Mouse (Mus musculus): ENCODE data around the gene Timm10. TPM values are rescaled to one million over a fixed set of nuclear protein-coding genes. Genes with fewer than 3 reads are reported as not detected.
A peak's percentile ranks its signal among the peaks of the same experiment; 100 is the strongest.

The Timm10 gene
- polyA plus RNA-seq, 1 experiment from 2014 or later, result 83.3 TPM

DNA sequence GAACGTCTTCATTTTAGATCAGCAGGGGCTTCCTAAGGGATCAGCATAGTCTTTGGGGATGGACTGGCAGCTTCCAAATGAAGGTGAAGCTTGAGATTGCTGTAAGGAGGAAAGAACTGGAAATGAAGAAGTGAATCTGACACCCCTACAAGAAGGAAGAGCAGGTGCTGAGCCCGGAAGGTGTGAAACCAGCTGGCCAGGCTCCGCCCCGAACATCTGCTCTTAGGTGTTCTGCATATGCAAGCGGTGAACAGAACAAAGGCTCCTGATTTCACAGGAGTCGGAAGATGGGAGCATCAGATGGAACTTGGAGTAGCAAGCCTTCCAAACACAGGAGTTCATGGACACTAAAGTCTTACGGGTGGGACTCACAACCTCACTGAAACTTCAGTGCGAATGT lies 10.3 kb downstream of the Timm10 start:
- Histone ChIP-seq H3K4me1 (replicated peaks; ENCODE audit: control insufficient read depth, insufficient read depth, low read length) (peaks cover 8% of the 10 kb centered on the region; the same call in 1 of the 2 replicates), H3K9ac (no peak overlapping the region), H3K27ac (no peak overlapping the region), H3K36me3 (replicated peaks; ENCODE audit: control insufficient read depth, insufficient read depth) (no peaks in the 10 kb centered on the region), H3K9me3 (ENCODE audit: control insufficient read depth, low read length) (no peaks in the 10 kb centered on the region), H3K4me3 (replicated peaks; ENCODE audit: low read length) (no peak overlapping the region), H3K27me3 (ENCODE audit: control insufficient read depth, insufficient read depth, low read length) (peaks cover 46% of the 10 kb centered on the region), H3K4me2 (replicated peaks) (no peak overlapping the region)
- ATAC-seq (ENCODE audit: low FRiP score) (no peak), DNase-seq (ENCODE audit: low spot score) (no peak)
- 74% methylated on average over 8 of the region's 8 CpGs for WGBS

DNA sequence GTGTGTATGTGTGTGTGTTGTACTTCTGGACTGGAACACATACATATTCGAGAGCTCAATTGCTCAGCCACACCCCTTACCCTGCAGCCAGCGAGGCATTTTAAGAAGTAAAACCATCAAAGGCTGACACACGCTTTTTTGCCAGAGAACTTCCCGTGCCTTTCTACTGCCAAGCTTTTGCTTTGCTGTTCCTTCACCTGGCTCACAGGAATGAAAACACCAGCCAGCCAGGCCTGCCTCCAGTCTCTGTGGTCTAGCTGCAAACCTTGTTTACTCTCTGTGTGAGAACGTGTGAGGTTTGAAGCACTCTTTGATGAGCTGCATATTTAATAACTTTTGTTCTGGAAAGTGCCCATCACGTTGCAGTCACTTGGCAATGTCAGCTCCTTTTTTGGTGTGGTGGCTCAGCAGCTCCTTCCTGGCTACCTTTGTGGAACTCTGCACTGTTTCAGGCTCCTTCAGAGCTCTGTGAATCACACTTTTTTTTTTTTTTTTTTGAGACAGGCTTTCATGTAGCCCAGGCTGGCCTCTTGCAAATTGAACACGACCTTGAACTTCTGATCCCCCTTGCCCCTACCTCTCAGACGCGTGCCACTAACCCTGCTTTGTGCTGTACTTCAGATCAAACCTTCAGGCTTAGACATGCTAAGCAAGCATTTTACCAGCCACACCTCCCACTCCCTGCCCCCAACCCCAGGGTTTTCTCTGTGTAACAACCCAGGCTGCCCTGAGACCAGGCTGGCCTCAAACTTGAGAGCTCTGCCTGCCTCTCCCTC lies 11.2 kb downstream of the Timm10 start:
- H3K4me2 ChIP-seq (replicated peaks), result no peak overlapping the region
- no peak overlapping the region for H3K27ac ChIP-seq
- no peak overlapping the region for H3K9ac ChIP-seq
- WGBS, result 35% methylated on average over 9 of the region's 9 CpGs
- no peaks in the 10 kb centered on the region for H3K36me3 ChIP-seq (replicated peaks; ENCODE audit: control insufficient read depth, insufficient read depth)
- H3K4me1 ChIP-seq (replicated peaks; ENCODE audit: control insufficient read depth, insufficient read depth, low read length), result peaks cover 8% of the 10 kb centered on the region; the same call in 1 of the 2 replicates
- H3K4me3 ChIP-seq (replicated peaks; ENCODE audit: low read length), result no peak overlapping the region
- no peaks in the 10 kb centered on the region for H3K9me3 ChIP-seq (ENCODE audit: control insufficient read depth, low read length)
- no peak for ATAC-seq (ENCODE audit: low FRiP score)
- no peak for DNase-seq (ENCODE audit: low spot score)
- H3K27me3 ChIP-seq (ENCODE audit: control insufficient read depth, insufficient read depth, low read length), result peaks cover 46% of the 10 kb centered on the region

- Histone ChIP-seq H3K9ac (peak within 1 kb of the TSS; percentile 41), H3K27me3 (ENCODE audit: control insufficient read depth, insufficient read depth, low read length) (peaks cover 46% of the 10 kb centered on the region), H3K9me3 (ENCODE audit: control insufficient read depth, low read length) (no peaks in the 10 kb centered on the region), H3K4me2 (replicated peaks) (peak within 1 kb of the TSS; percentile 93), H3K4me1 (replicated peaks; ENCODE audit: control insufficient read depth, insufficient read depth, low read length) (peaks cover 8% of the 10 kb centered on the region; the same call in 1 of the 2 replicates), H3K27ac (no peak within 1 kb of the TSS), H3K36me3 (replicated peaks; ENCODE audit: control insufficient read depth, insufficient read depth) (no peaks in the 10 kb centered on the region), H3K4me3 (replicated peaks; ENCODE audit: low read length) (peak within 1 kb of the TSS; percentile 44)
- 15% methylated on average over 10 of the region's 10 CpGs for WGBS
- ATAC-seq (ENCODE audit: low FRiP score) (no peak), DNase-seq (ENCODE audit: low spot score) (no peak)
Observed at GRCm38 (mm10) chr2:84838593-84838949, 11.8 kb downstream of the Timm10 start, which contains the start of gene Slc43a1. Slc43a1 (plus strand) TSS chr2:84838850.

- no peak for DNase-seq (ENCODE audit: low spot score)
- H3K4me2 ChIP-seq (replicated peaks), result peak overlapping the region; percentile 93
- H3K36me3 ChIP-seq (replicated peaks; ENCODE audit: control insufficient read depth, insufficient read depth), result no peaks in the 10 kb centered on the region
- H3K9ac ChIP-seq, result peak overlapping the region; percentile 41
- H3K9me3 ChIP-seq (ENCODE audit: control insufficient read depth, low read length), result no peaks in the 10 kb centered on the region
- H3K27me3 ChIP-seq (ENCODE audit: control insufficient read depth, insufficient read depth, low read length), result peaks cover 46% of the 10 kb centered on the region
- H3K4me1 ChIP-seq (replicated peaks; ENCODE audit: control insufficient read depth, insufficient read depth, low read length), result peaks cover 8% of the 10 kb centered on the region; the same call in 1 of the 2 replicates
- H3K4me3 ChIP-seq (replicated peaks; ENCODE audit: low read length), result peak overlapping the region; percentile 44
- peak; percentile 19; the same call in 1 of the 2 replicates for ATAC-seq (ENCODE audit: low FRiP score)
- under 1% methylated on average over 47 of the region's 47 CpGs for WGBS
- no peak overlapping the region for H3K27ac ChIP-seq
Observed at GRCm38 (mm10) chr2:84838993-84839980, 12.5 kb downstream of the Timm10 start.

DNA sequence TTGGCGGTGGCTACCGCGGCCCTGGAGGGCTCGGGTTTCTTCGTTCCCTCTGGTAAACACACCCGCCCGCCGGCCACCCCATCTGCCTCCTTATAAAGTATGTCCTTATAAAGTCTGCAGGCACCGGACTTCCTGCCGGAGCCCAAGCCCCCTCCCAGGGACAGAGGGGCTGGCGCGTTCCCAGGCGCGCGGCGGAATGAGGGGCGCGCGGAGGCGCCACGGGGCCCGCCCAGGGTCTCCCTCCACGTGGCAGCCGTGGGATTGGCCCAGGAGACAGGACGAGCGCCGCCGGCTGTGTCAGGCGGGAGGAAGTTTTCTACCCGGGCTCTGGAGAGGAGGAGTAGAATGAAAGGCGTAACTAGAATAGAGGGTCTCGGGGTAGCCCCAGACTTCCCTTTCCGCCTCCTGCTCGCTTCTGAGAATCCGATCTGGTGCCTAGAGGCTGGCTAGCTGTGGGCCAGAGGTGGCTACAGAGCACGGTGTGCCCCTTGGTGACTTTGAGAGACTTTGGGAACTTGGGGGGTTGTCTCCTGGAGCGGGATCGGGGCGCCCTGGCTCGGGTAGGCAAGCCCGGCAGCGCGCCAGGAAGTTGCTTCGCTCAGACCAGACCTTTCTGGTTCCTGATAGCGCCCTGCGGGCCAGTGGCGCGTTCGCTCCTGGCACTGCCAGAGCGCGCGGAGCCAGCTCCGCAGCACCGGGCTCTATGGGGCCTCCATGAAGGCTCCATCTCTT lies 13.4 kb downstream of the Timm10 start:
- Histone ChIP-seq H3K27ac (no peak overlapping the region), H3K27me3 (ENCODE audit: control insufficient read depth, insufficient read depth, low read length) (peaks cover 46% of the 10 kb centered on the region)
- ATAC-seq (ENCODE audit: low FRiP score), result peak; percentile 80

DNA sequence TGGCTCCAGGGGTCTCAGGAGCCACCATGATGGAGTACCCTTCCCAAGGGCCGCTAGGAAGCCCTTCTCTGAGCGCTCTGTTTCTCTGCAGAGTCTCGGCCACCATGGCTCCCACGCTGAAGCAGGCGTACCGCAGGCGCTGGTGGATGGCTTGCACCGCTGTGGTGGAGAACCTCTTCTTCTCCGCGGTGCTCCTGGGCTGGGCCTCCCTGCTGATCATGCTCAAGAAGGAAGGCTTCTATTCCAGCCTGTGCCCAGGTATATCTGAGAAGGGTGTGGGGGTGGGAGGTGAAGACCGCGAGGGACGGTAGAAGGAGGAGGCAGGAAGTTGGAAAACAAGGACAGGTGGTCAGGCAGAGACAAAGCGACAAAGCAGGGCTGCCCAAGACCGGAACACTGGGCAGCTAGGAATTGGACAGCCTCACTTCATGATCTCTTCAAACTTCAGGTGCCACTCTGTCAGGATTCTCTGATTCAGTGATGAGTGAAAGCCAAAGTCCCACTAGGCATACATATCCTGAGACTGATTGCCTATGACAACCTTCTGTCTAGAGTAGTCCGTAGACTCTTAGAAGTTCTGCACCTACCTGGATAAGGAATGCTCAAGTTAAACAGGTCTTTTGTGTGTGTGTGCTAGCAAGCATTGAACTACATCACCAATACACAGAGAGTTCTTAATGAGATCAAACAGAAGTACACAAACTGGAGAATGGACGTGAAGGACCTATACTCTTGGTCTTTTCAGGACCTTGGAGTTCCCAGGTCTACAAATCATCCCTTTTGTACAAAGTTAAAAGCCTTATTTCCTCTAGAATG lies 14.2 kb downstream of the Timm10 start:
- ATAC-seq (ENCODE audit: low FRiP score), result peak; percentile 15; the same call in 1 of the 2 replicates
- H3K36me3 ChIP-seq (replicated peaks; ENCODE audit: control insufficient read depth, insufficient read depth), result no peaks in the 10 kb centered on the region
- peaks cover 8% of the 10 kb centered on the region; the same call in 1 of the 2 replicates for H3K4me1 ChIP-seq (replicated peaks; ENCODE audit: control insufficient read depth, insufficient read depth, low read length)
- DNase-seq (ENCODE audit: low spot score), result no peak
- no peak overlapping the region for H3K27ac ChIP-seq
- H3K9ac ChIP-seq, result peak overlapping the region; percentile 41
- no peaks in the 10 kb centered on the region for H3K9me3 ChIP-seq (ENCODE audit: control insufficient read depth, low read length)
- H3K4me3 ChIP-seq (replicated peaks; ENCODE audit: low read length), result peak overlapping the region; percentile 44
- 10% methylated on average over 17 of the region's 17 CpGs for WGBS
- H3K4me2 ChIP-seq (replicated peaks), result peak overlapping the region; percentile 93
- peaks cover 46% of the 10 kb centered on the region for H3K27me3 ChIP-seq (ENCODE audit: control insufficient read depth, insufficient read depth, low read length)

More for the DNA sequence above, 13.4 kb downstream of the Timm10 start:
- peaks cover 8% of the 10 kb centered on the region; the same call in 1 of the 2 replicates for H3K4me1 ChIP-seq (replicated peaks; ENCODE audit: control insufficient read depth, insufficient read depth, low read length)
- no peaks in the 10 kb centered on the region for H3K9me3 ChIP-seq (ENCODE audit: control insufficient read depth, low read length)
- H3K36me3 ChIP-seq (replicated peaks; ENCODE audit: control insufficient read depth, insufficient read depth), result no peaks in the 10 kb centered on the region
- H3K9ac ChIP-seq, result peak overlapping the region; percentile 41
- peak; percentile 56 for DNase-seq (ENCODE audit: low spot score)
- WGBS, result under 1% methylated on average over 54 of the region's 54 CpGs
- peak overlapping the region; percentile 93 for H3K4me2 ChIP-seq (replicated peaks)
- peak overlapping the region; percentile 44 for H3K4me3 ChIP-seq (replicated peaks; ENCODE audit: low read length)

DNA sequence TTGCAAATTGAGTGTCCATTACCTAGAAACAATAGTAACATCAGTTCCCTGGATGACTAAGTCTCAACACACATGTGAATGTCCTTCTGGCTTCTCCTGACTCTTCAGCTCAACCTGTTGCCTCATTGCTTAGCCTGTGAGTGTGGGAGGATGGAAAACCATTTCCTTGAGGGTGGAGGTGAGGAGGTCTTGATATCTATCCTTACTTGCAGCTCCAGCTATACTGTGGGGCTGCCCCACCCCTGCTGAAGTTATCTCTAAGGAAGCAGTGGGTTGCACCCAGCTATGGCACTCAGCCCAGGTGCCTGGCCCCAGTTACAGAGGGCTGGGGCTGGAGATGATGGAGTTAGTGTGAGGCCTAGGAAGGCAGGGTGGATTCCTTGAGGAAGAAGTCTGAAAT lies 15.1 kb downstream of the Timm10 start:
- Histone ChIP-seq H3K9me3 (ENCODE audit: control insufficient read depth, low read length) (no peaks in the 10 kb centered on the region), H3K9ac (no peak overlapping the region), H3K36me3 (replicated peaks; ENCODE audit: control insufficient read depth, insufficient read depth) (no peaks in the 10 kb centered on the region), H3K4me2 (replicated peaks) (no peak overlapping the region), H3K27me3 (ENCODE audit: control insufficient read depth, insufficient read depth, low read length) (peaks cover 46% of the 10 kb centered on the region), H3K4me3 (replicated peaks; ENCODE audit: low read length) (no peak overlapping the region), H3K27ac (no peak overlapping the region), H3K4me1 (replicated peaks; ENCODE audit: control insufficient read depth, insufficient read depth, low read length) (peaks cover 8% of the 10 kb centered on the region; the same call in 1 of the 2 replicates)
- ATAC-seq (ENCODE audit: low FRiP score) (no peak), DNase-seq (ENCODE audit: low spot score) (no peak)

- Histone ChIP-seq H3K27ac (no peak overlapping the region), H3K36me3 (replicated peaks; ENCODE audit: control insufficient read depth, insufficient read depth) (no peaks in the 10 kb centered on the region), H3K27me3 (ENCODE audit: control insufficient read depth, insufficient read depth, low read length) (peaks cover 30% of the 10 kb centered on the region), H3K4me2 (replicated peaks) (no peak overlapping the region), H3K9me3 (ENCODE audit: control insufficient read depth, low read length) (no peaks in the 10 kb centered on the region), H3K4me3 (replicated peaks; ENCODE audit: low read length) (no peak overlapping the region), H3K9ac (no peak overlapping the region), H3K4me1 (replicated peaks; ENCODE audit: control insufficient read depth, insufficient read depth, low read length) (peaks cover 8% of the 10 kb centered on the region; the same call in 1 of the 2 replicates)
- 81% methylated on average over 6 of the region's 6 CpGs for WGBS
- DNase-seq (ENCODE audit: low spot score) (no peak), ATAC-seq (ENCODE audit: low FRiP score) (no peak)
Observed at GRCm38 (mm10) chr2:84843654-84844053, 16.9 kb downstream of the Timm10 start.

All from hindbrain, embryonic 14.5 days (tissue).